Mouse (Mus musculus) embryonic facial prominence, embryonic 10.5 days (tissue): ENCODE results near the gene Plod2. TPM values are rescaled to one million over a fixed set of nuclear protein-coding genes. Genes with fewer than 3 reads are reported as not detected.

Source experiments
- DNase-seq: peaks from one replicate; pipeline ENCODE4 v3.0.0-alpha.2; 2017; ENCODE audit warnings: low spot score
- H3K27ac ChIP-seq: fragments of 300-500 bp; sonication (generic); replicated peaks from 2 replicates; pipeline ENCODE4 v1.5.1; 2016; ENCODE audit warnings: mild to moderate bottlenecking
- H3K27me3 ChIP-seq: fragments of 300-500 bp; sonication (generic); replicated peaks from 2 replicates; pipeline ENCODE4 v1.6.1; 2016; ENCODE audit warnings: low read depth, mild to moderate bottlenecking; ENCODE audit not compliant: poor library complexity, severe bottlenecking
- H3K36me3 ChIP-seq: fragments of 300-500 bp; sonication (generic); replicated peaks from 2 replicates; pipeline ENCODE4 v1.6.1; 2016; ENCODE audit warnings: mild to moderate bottlenecking, moderate library complexity
- H3K4me1 ChIP-seq: fragments of 300-500 bp; sonication (generic); 2 replicates; pipeline ENCODE4 v1.6.1; 2016
- H3K4me3 ChIP-seq: fragments of 300-500 bp; sonication (generic); 2 replicates; pipeline ENCODE4 v1.5.1; 2016; ENCODE audit warnings: mild to moderate bottlenecking, moderate library complexity
- H3K9me3 ChIP-seq: fragments of 300-500 bp; sonication (generic); 2 replicates; pipeline ENCODE4 v1.6.1; 2016; ENCODE audit warnings: mild to moderate bottlenecking
- WGBS: fragments of 180-500 bp; shearing (Covaris S2); methylation state at CpG from one replicate; pipeline ENCODE4 v1.1.7; 2016; 5-methylcytosine and 5-hydroxymethylcytosine counted together
- polyA plus RNA-seq: library from polyadenylated mRNA; unstranded; fragments of >200 nt; fragmentation: Nextera tagmentation; extraction: Ambion mirVana; gene quantifications from 2 replicates; pipeline ENCODE4 v1.2.1, GENCODE M21; 2016

Gene Plod2
- polyA plus RNA-seq, 1 experiment from 2014 or later, result 29.9 TPM

- 68% methylated on average over 6 of the region's 6 CpGs for WGBS
- no peak overlapping the region for H3K4me3 ChIP-seq
- no peak overlapping the region for H3K27ac ChIP-seq
- no peak for DNase-seq
- H3K27me3 ChIP-seq, result no peaks in the 10 kb centered on the region
- H3K4me1 ChIP-seq, result peaks cover 21% of the 10 kb centered on the region
- H3K36me3 ChIP-seq, result peaks cover 9% of the 10 kb centered on the region; the same call in 1 of the 2 replicates
- H3K9me3 ChIP-seq, result no peaks in the 10 kb centered on the region
Measured at GRCm38 (mm10) chr9:92560840-92561547, 19.0 kb downstream of the Plod2 start.

GRCm38 (mm10) chr9:92562416-92562815, 20.4 kb downstream of the Plod2 start:
- no peak overlapping the region for H3K27ac ChIP-seq
- H3K4me1 ChIP-seq, result peaks cover 21% of the 10 kb centered on the region
- H3K4me3 ChIP-seq, result no peak overlapping the region
- WGBS, result 85% methylated on average over 5 of the region's 5 CpGs
- no peaks in the 10 kb centered on the region for H3K9me3 ChIP-seq
- no peaks in the 10 kb centered on the region for H3K27me3 ChIP-seq
- DNase-seq, result no peak
- H3K36me3 ChIP-seq, result peaks cover 9% of the 10 kb centered on the region; the same call in 1 of the 2 replicates

- Histone ChIP-seq H3K4me3 (no peak overlapping the region), H3K27me3 (no peaks in the 10 kb centered on the region), H3K27ac (no peak overlapping the region), H3K4me1 (peaks cover 21% of the 10 kb centered on the region), H3K9me3 (no peaks in the 10 kb centered on the region), H3K36me3 (peaks cover 9% of the 10 kb centered on the region; the same call in 1 of the 2 replicates)
- 91% methylated on average over 6 of the region's 6 CpGs for WGBS
- DNase-seq, result no peak
Measured at GRCm38 (mm10) chr9:92563306-92563705, 21.3 kb downstream of the Plod2 start.

GRCm38 (mm10) chr9:92564391-92564790, 22.4 kb downstream of the Plod2 start:
- no peak overlapping the region for H3K4me3 ChIP-seq
- H3K27ac ChIP-seq, result no peak overlapping the region
- no peaks in the 10 kb centered on the region for H3K9me3 ChIP-seq
- no peaks in the 10 kb centered on the region for H3K27me3 ChIP-seq
- WGBS, result 93% methylated on average over 1 of the region's 1 CpGs
- H3K36me3 ChIP-seq, result peaks cover 9% of the 10 kb centered on the region; the same call in 1 of the 2 replicates
- H3K4me1 ChIP-seq, result peaks cover 19% of the 10 kb centered on the region
- DNase-seq, result no peak

- no peak for DNase-seq
- Histone ChIP-seq H3K9me3 (no peaks in the 10 kb centered on the region), H3K4me3 (no peak overlapping the region), H3K36me3 (peaks cover 9% of the 10 kb centered on the region; the same call in 1 of the 2 replicates), H3K27me3 (no peaks in the 10 kb centered on the region), H3K27ac (no peak overlapping the region), H3K4me1 (peaks cover 4% of the 10 kb centered on the region)
- 70% methylated on average over 3 of the region's 3 CpGs for WGBS
Measured at GRCm38 (mm10) chr9:92566234-92566633, 24.2 kb downstream of the Plod2 start.

GRCm38 (mm10) chr9:92567474-92567873, 25.5 kb downstream of the Plod2 start:
- 92% methylated on average over 7 of the region's 7 CpGs for WGBS
- no peak for DNase-seq
- no peaks in the 10 kb centered on the region for H3K4me1 ChIP-seq

GRCm38 (mm10) chr9:92568798-92569197, 26.8 kb downstream of the Plod2 start:
- H3K4me1 ChIP-seq, result no peaks in the 10 kb centered on the region
- no peak overlapping the region for H3K4me3 ChIP-seq
- 98% methylated on average over 3 of the region's 3 CpGs for WGBS
- no peaks in the 10 kb centered on the region for H3K9me3 ChIP-seq
- H3K27me3 ChIP-seq, result no peaks in the 10 kb centered on the region
- no peak overlapping the region for H3K27ac ChIP-seq
- no peak for DNase-seq
- peaks cover 13% of the 10 kb centered on the region; the same call in 1 of the 2 replicates for H3K36me3 ChIP-seq

More at GRCm38 (mm10) chr9:92567474-92567873, 25.5 kb downstream of the Plod2 start:
- H3K9me3 ChIP-seq, result no peaks in the 10 kb centered on the region
- no peaks in the 10 kb centered on the region for H3K27me3 ChIP-seq
- no peak overlapping the region for H3K27ac ChIP-seq
- no peak overlapping the region for H3K4me3 ChIP-seq
- H3K36me3 ChIP-seq, result peaks cover 11% of the 10 kb centered on the region; the same call in 1 of the 2 replicates

GRCm38 (mm10) chr9:92572376-92573108, 30.5 kb downstream of the Plod2 start:
- H3K27me3 ChIP-seq, result no peaks in the 10 kb centered on the region
- no peaks in the 10 kb centered on the region for H3K4me1 ChIP-seq
- WGBS, result 74% methylated on average over 8 of the region's 8 CpGs
- peaks cover 13% of the 10 kb centered on the region; the same call in 1 of the 2 replicates for H3K36me3 ChIP-seq
- H3K27ac ChIP-seq, result no peak overlapping the region
- DNase-seq, result no peak
- H3K9me3 ChIP-seq, result no peaks in the 10 kb centered on the region
- no peak overlapping the region for H3K4me3 ChIP-seq

- 88% methylated on average over 5 of the region's 5 CpGs for WGBS
- Histone ChIP-seq H3K36me3 (peaks cover 46% of the 10 kb centered on the region), H3K27ac (no peak overlapping the region), H3K9me3 (no peaks in the 10 kb centered on the region), H3K27me3 (no peaks in the 10 kb centered on the region), H3K4me1 (no peaks in the 10 kb centered on the region), H3K4me3 (no peak overlapping the region)
- DNase-seq, result no peak
Measured at GRCm38 (mm10) chr9:92583876-92584275, 41.9 kb downstream of the Plod2 start.

- Histone ChIP-seq H3K36me3 (peaks cover 55% of the 10 kb centered on the region), H3K4me3 (no peak overlapping the region), H3K27me3 (no peaks in the 10 kb centered on the region), H3K4me1 (peaks cover 8% of the 10 kb centered on the region; the same call in 1 of the 2 replicates), H3K9me3 (no peaks in the 10 kb centered on the region), H3K27ac (no peak overlapping the region)
- DNase-seq, result no peak
- 89% methylated on average over 1 of the region's 1 CpGs for WGBS
Measured at GRCm38 (mm10) chr9:92586025-92586424, 44.0 kb downstream of the Plod2 start.

GRCm38 (mm10) chr9:92587391-92587790, 45.4 kb downstream of the Plod2 start:
- H3K9me3 ChIP-seq, result no peaks in the 10 kb centered on the region
- peaks cover 60% of the 10 kb centered on the region for H3K36me3 ChIP-seq
- no peak overlapping the region for H3K4me3 ChIP-seq
- no peaks in the 10 kb centered on the region for H3K27me3 ChIP-seq
- H3K27ac ChIP-seq, result no peak overlapping the region
- peaks cover 12% of the 10 kb centered on the region for H3K4me1 ChIP-seq
- 94% methylated on average over 8 of the region's 8 CpGs for WGBS
- DNase-seq, result no peak

- WGBS, result 96% methylated on average over 1 of the region's 1 CpGs
- peaks cover 61% of the 10 kb centered on the region for H3K36me3 ChIP-seq
Measured at GRCm38 (mm10) chr9:92588226-92588625, 46.2 kb downstream of the Plod2 start.

GRCm38 (mm10) chr9:92589021-92589420, 47.0 kb downstream of the Plod2 start:
- WGBS, result 94% methylated on average over 5 of the region's 5 CpGs
- DNase-seq, result no peak
- Histone ChIP-seq H3K36me3 (peaks cover 56% of the 10 kb centered on the region), H3K9me3 (no peaks in the 10 kb centered on the region), H3K27ac (no peak overlapping the region), H3K4me3 (no peak overlapping the region), H3K27me3 (no peaks in the 10 kb centered on the region), H3K4me1 (peaks cover 15% of the 10 kb centered on the region)

More at GRCm38 (mm10) chr9:92588226-92588625, 46.2 kb downstream of the Plod2 start:
- Histone ChIP-seq H3K9me3 (no peaks in the 10 kb centered on the region), H3K27me3 (no peaks in the 10 kb centered on the region), H3K4me3 (no peak overlapping the region), H3K4me1 (peaks cover 15% of the 10 kb centered on the region), H3K27ac (no peak overlapping the region)
- DNase-seq, result no peak
